Mouse (Mus musculus) embryo, embryonic 10.5 days (tissue): Measurements from ENCODE around the gene Clec2d.
A peak's percentile ranks its signal among the peaks of the same experiment; 100 is the strongest.
"Not testable (repeated sequence)": the region's sequence is repeated elsewhere in the genome, so short reads cannot be mapped to it uniquely, and the experiment has no call there.

ENCODE experiments used
- DNase-seq: peaks from one replicate; pipeline ENCODE4 v3.0.0-alpha.2; 2015; ENCODE audit warnings: low spot score

Gene Clec2d

GRCm38 (mm10) chr6:129180403-129181169 lies at the start of gene Clec2d:
Gene Clec2d (plus strand): TSS chr6:129180615.
- peak; percentile 83 for DNase-seq

GRCm38 (mm10) chr6:129132604-129133341 lies 47.6 kb upstream of the Clec2d start:
- no peak for DNase-seq

GRCm38 (mm10) chr6:129146812-129147211 lies 33.6 kb upstream of the Clec2d start:
- no peak for DNase-seq

GRCm38 (mm10) chr6:129160103-129160502 lies 20.3 kb upstream of the Clec2d start:
- no peak for DNase-seq

GRCm38 (mm10) chr6:129161136-129161535 lies 19.3 kb upstream of the Clec2d start:
- no peak for DNase-seq

- no peak for DNase-seq
Observed at GRCm38 (mm10) chr6:129161951-129162350, 18.5 kb upstream of the Clec2d start.

GRCm38 (mm10) chr6:129162587-129163159 lies 17.7 kb upstream of the Clec2d start:
- DNase-seq: no peak

GRCm38 (mm10) chr6:129163606-129164005 lies 16.8 kb upstream of the Clec2d start:
- no peak for DNase-seq

GRCm38 (mm10) chr6:129170925-129171324 lies 9.5 kb upstream of the Clec2d start:
- DNase-seq: no peak

- no peak for DNase-seq
Observed at GRCm38 (mm10) chr6:129171675-129172074, 8.7 kb upstream of the Clec2d start.

GRCm38 (mm10) chr6:129174836-129175235 lies 5.6 kb upstream of the Clec2d start:
- no peak for DNase-seq

- no peak for DNase-seq
Observed at GRCm38 (mm10) chr6:129175612-129176011, 4.8 kb upstream of the Clec2d start.

- DNase-seq: no peak
Observed at GRCm38 (mm10) chr6:129176621-129177020, 3.8 kb upstream of the Clec2d start.

- no peak for DNase-seq
Observed at GRCm38 (mm10) chr6:129179281-129179680, 1.1 kb upstream of the Clec2d start.

- DNase-seq: not testable (repeated sequence)
Observed at GRCm38 (mm10) chr6:129179831-129180230, 584 bp upstream of the Clec2d start.

- DNase-seq: no peak
Observed at GRCm38 (mm10) chr6:129181249-129181648, 834 bp downstream of the Clec2d start.

- DNase-seq: peak; percentile 14
Observed at GRCm38 (mm10) chr6:129181683-129182082, 1.3 kb downstream of the Clec2d start.

- DNase-seq: no peak
Observed at GRCm38 (mm10) chr6:129182518-129182917, 2.1 kb downstream of the Clec2d start.

- DNase-seq: not testable (repeated sequence)
Observed at GRCm38 (mm10) chr6:129184001-129184400, 3.6 kb downstream of the Clec2d start.

- DNase-seq: no peak
Observed at GRCm38 (mm10) chr6:129184788-129185187, 4.4 kb downstream of the Clec2d start.

GRCm38 (mm10) chr6:129186022-129186421 lies 5.6 kb downstream of the Clec2d start:
- no peak for DNase-seq

GRCm38 (mm10) chr6:129186457-129187199 lies 6.2 kb downstream of the Clec2d start:
- DNase-seq: no peak
